Mouse (Mus musculus): ENCODE results near the gene Bloc1s2.

GRCm38 (mm10) chr19:44104393-44104792 is 41.9 kb downstream of the Bloc1s2 start:
- TF ChIP-seq CTCF (IDR thresholded peaks at IDR 0.05; ENCODE audit: low read depth) (no peak), EP300 (IDR thresholded peaks at IDR 0.05; ENCODE audit: low read depth) (no peak)
